Mouse (Mus musculus) heart, postnatal 4 days (tissue): ENCODE results near the gene Poldip3. TPM values are rescaled to one million over a fixed set of nuclear protein-coding genes. Genes with fewer than 3 reads are reported as not detected.
A peak's percentile ranks its signal among the peaks of the same experiment; 100 is the strongest.

Experiments used
- DNase-seq: peaks from one replicate; pipeline ENCODE4 v3.0.0; 2021
- total RNA-seq, 2 experiments: library from RNA; stranded (reverse); gene quantifications; 2 replicates each; pipeline ENCODE4 v1.2.3; 2021

Gene Poldip3
- 10 to 100 TPM; 52.6 to 58.4 TPM for total RNA-seq

DNA sequence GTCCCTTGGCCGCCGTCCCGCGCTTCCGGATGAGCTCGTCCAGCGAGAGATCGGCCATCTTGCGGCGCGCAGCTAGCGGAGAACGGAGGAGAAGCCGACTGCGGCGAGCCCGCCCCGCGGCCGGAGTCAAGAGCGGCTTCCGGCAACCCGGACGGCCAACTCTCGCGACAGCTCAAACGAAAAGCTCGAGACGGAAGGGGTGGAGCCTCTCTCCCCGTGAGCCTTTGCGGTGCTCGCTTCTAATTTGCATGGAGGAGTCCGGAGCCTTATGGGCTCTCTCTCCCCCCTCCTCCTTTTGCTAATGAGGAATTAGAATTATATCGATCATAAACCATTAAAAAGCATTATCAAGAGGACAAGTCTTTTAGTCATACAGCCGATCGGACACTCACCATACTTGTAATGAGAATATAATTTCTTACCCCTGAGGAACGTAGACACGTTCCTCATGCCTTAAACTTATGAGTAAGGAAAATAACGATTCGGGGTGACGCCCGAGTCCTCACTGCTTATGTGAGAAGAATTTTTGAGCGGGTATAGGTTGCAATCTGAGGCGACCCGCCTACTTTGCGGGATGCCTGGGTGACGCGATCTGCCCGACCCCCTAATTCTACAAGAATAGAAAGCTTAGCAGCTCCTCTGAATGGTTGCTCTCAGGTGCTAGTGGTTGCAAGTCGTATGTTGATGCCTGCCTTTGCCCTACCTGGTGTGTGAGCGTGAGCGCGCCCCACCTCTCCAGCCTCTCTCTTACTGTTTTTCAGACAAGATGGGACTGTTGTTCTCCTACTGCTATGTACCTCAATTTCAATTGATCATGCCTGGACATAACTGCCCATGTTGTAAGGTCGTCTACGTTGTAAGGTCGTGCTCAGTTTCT is at the start of gene Poldip3:
Gene Poldip3, minus strand, starts transcription at position 189 of the 877 bp plus-strand sequence.
- peak; percentile 99 for DNase-seq

DNA sequence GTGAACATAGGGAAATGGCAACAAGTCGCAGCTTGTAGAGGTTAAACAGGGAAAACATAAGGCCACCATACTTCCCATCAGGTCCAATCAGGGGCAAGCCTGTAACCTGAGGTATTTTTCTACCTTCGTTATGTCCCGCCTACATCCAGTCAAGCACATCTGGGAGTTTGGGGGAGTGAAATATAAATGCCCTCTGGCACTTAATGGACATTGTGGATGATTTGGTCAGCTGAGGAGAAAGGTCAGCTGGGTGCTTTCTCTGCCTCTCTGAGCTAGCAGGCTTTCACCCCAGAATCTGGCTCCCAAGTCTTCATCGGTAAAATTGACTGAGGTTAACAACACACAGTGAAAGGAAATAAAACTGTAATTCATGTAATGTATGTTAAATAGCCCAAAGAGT is 44.2 kb upstream of the Poldip3 start:
- no peak for DNase-seq

DNA sequence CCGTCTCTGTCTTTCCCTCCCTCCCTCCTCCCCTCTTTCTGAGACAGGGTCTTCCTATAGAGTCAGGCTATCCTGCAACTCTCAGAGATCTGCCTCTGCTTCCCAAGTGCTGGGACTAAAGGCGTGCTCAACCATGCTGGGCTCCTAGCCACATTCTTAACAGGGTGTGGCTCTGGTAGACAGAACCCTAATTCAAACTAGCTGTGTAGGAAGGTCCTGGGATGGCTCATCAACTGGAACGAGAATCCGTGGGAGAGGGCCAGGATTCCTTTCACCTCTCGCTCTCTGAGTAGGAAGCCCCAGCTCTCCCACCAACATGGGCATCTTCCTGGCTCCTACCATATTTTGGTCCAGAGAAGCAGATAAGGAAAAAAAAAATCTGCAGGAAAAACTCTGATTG is 33.2 kb upstream of the Poldip3 start:
- DNase-seq = no peak

DNA sequence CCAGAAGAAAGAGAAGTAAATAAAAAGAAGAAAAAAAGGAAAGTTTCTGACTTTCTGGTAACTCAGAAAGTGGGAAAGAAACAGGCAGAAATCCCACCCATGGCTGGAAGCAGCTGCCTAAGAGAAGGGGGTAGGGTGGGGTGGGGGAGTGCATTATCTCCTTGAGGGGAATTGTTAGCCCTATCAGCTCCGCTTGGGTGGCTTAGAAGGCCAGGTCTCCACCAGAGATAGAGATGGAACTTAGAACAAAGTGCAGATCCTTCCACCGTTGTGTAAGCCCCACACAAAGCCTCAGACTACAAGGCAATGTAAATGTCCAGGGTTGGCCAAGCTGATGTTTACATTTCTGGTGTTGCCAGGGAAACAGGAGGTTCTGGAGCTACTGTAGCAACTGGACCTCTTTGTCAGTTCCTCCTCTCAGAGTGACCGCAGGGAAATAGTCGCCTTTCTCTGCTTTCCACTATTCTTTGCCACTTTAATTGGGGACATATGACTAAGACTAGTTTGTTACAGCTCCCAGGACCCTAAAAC is 32.7 kb upstream of the Poldip3 start:
- DNase-seq = no peak

DNA sequence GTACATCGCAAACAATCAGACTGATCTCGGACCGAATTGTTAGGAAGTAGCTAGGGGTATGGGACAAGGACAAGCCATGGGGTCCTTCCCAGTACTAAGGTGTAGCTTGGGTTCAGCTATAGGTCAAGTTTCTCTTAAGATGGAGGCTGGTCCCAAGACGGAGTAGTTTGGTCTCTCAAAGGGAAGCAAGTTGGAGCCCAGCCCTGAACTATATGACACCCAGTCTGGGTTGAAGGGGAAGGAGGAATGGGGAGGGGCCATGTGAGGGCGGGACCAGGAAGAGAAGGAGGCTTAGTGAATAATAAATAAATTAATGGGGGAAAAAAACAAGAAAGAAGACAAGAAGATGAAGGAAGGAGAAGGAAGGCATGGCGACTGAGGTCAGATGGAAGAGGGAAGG is 30.8 kb upstream of the Poldip3 start:
- DNase-seq = no peak

DNA sequence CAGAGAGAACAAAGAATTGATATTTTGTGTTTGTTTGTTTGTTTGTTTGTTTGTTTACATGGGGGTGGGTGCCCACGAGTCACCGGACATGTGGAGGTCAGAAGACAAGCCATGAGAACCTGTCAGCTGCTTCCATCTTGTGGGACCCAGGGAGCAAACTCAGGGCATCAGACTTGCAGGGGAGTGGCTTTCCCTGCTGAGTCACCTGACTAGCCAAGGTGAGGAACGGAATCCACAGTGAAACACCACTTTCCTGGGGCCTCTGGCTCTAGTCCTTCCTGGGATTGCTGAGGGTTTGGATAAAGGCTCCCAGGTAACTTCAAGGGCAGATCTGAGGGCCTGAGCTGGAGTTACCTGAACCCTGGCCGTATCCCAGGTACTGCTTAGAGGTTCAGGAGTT is 27.5 kb upstream of the Poldip3 start:
- DNase-seq = no peak

DNA sequence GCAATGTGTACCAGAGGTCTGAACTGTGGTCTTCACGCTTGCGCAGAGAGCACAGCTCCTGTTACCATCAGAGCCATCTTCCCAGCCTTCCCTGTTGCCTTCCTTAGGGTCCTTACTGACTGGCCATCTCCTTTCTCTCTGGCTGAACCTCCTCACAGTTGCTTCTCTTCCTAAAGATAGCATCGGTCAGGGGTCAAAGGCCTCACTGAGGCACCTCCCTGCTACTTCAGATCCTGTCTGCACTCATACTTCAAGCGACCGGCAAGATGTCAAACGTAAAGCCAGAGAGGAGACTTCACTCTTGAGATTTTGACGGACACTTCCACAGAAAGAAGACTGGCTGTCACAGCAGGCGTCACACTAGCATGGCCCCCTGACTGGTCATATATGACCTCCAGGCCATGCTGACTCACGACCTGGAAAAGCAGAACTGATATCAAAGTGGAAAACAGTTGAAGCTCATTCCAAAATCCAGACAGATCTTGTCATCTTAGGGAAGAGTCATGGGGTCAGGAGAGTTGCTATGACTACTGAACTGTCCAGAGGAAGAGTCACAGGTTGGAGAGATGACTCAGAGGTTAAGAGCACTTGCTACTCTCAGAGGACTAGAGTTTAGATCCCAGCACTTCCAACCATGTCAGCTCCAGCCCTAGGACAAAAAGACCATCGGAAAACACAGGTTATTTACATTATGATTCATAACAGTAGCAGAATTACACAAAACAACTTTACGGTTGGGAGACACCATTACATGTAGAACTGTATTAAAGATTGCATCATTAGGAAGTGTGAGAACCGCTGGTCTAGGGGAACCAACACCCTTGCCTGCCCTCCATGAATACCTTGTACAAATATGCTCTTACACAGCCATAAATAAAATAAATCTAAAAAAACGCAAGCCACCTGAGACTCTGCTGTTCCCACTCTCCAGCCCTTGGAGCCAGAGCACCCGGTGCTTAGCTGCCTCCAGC is 25.0 kb upstream of the Poldip3 start:
- DNase-seq = no peak

DNA sequence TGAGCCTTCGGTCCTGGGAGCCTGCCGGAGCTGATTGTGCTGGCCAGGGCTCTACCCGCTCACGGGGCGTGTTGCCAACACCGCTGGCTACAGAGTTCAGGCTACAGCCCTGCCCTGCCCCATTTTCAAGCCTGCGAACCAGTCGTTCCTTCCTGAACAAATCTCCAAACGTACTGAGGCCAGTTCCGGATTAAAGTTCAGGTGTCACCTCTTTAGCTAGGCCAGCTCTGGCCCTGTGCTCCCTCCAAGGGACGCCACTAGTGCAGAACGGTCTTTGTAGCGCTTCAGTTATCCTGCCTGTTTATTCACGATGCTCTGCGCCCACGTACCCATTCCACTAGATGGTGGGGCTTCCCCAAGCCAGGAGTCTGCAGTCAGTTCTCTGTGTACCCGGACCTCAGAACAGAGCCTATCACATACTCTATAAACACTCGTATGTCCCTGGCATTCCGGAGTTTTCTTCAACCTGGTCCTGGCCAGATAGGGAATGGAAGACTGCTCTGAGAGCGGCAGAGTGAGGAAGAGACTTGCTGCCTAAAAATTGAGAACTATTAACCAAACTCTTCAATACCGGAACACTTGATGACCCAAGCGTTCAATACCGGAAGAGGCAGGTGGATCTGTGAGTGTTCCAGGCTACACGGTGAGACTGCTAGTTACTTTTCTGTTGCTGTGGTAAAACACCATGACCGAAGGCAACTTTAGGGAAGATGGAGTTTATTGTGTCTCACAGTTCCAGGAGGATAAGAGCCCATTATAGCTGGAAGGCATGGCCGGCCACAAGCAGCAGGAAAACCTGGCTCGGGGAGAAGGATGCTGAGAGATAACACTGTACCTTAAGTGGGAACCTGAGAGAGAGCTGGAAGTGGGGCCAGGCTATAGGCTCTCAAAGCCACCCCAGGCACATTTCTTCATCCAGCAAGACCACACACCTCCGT is 23.6 kb upstream of the Poldip3 start, which contains the start of gene Cyb5r3:
Gene Cyb5r3, minus strand, starts transcription at position 101 of the 938 bp plus-strand sequence.
- no peak for DNase-seq

DNA sequence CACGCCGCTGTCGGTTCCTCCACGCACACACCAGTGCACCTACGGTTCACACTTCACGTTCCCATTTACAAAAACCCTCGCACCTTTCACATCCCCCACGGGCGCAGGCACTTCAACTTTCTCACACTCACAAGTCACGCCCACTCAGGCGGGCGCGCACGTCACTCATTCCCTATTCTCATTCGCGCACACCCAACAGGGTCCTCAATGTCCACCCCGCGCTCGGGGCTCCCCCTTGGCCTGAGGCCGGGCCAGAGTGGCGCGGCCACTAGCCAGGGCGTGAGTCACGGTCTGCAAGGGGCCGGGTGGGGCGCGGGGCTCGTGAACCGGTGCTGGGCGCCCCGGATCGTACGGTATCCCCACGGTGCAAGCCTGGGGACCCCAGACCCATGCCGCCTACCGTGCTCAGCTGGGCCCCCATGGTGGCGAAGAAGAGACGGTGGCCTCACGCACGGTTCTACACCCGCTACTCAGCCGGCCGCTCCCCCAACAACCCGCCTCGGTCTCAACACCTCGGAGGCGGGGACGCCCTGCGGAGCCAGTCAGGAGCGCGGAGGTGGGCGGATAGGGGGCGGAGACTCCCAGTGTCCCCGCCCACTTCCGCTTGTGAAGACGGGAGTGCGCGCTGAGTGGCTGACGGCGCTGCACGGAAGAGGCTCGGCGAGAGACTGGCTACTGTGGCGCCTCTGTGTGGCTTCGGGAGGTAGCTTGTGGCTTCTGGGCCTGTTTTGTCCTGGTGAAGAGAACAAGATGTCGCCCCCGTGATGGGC is 22.7 kb upstream of the Poldip3 start:
- DNase-seq = peak; percentile 97

DNA sequence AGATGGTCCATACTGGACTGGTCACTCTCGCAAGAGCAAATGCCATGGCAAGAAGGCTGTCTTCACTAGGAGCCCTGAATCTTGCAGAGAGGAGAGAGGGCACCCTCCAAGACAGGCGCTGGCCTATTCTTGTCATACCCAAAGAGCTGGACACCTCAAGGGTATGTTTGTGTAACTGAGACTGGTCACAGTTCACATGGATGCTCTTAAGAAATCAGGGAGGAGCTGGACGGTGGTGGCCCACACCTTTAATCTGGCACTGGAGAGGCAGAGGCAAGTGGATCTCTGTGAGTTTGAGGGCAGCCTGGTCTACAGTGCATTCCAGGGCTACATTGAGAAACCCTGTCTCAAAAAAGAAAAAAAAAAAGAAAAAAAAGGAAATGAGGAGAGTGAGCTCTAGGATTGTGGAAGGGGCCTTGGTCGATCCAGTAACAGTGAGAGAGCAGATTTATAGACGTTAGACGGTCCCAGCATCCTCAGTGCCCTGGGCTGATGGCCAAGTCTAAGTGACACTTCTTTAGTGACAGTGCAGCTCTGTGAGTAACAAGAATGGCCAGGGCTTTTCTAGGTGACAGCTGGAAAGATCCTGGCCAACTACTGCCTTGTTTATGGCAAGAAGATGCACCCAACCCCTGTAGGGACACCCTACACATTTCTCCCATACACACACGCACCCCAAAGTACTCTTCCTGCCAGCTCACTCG is 21.9 kb upstream of the Poldip3 start:
- DNase-seq = peak; percentile 54

DNA sequence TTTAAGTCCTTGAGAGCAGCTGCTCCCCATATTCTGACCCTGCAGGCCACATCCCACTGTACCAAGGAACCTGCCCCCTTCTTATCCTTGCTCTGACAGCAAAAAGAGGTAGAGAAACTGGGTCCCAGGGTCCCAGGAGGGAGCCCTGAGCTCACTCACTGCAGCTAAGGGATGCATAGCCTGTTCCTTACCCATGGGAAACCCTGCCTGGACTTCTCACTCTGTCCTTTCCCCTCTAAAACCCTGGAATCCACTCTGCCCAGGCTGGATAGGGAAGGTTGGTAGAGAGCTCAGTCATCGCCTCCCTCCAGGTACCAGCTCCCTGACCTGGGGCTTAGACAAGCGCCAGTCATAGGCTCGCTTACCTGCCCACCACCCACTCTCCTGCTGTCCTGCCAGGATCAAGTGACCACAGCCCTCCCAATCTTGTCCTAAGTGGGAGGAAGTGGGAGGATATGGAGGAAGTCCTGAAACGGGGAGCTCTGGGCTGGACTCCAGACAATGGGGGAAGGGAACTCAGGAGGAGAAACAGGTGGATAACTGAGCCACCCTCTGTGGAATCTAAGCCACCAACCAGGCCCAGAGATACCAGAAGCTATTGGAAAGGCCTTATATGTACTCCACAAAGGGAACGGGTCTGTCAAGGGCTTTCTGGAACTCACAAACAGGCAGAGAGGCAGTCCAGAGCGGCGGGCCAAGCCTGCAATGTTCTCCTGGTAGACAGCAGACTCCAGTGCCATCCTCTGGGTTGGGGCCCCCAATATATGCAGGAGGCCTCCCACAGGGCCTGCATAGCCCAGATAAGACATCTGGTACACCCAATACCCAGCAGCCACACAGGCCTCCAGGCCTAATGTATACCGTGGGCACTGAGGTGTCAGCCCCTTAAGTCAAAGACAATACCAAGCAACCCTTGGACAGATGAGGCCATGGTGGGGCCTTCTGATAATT is 20.9 kb upstream of the Poldip3 start:
- DNase-seq = peak; percentile 54

DNA sequence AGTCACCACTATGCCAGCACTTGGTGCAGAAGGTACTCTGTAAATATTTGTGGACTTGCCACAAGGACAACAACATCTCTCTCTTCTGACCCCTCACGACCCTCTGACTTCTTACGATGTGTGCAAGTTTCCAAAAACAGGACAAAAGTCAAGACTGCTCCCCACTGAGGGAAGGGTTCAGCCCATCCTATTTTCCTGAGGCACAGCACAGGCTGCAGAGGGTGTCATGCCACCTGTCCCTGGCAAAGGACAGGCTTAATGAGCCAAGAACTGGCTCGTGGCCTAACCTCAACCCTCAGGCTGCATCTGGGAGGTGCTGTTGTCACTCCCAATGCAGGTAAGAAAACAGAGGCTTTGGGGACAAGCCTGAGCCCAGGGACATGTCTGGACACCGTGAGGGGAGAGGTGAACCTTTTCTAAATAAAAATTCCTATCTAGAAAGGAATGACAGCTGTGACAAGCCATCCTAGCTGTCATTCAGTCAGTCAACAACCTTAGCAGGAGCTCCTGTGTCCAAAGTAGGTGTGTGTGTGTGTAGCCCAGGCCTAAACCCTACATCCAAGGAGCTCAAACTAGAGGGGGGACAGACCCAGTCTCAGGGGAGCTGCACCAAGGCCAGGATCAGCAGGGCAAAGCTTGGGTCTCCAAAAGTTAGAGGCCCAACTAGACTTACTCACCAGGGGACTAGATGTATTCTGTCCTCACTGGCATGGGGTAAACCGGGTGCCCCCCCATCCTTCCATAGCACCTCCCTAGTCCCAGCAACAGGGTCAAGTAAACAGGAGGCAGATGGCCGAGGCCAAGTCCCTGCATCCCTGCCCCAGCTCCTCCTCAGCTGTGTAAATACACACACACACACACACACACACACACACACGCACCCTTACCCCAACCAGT is 19.9 kb upstream of the Poldip3 start:
- DNase-seq = no peak

DNA sequence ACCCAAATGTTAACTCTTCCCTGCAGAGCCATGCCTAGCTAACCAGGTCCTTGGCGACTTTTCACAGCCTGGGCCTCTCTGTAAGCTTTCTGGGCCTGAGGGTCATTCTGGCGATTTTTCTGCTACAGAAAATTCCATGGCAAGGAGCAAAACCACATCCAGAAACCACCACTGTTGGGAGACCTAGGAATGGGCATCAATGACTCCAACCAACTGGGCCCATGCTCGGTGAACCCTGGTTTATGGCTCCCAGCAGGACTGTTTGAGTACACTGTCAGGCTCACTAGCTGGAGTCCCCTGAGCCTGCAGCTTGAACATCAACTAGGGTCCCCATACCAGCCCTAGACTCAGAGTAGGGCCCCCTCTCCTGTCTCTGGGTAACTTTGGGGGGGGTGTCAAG is 19.1 kb upstream of the Poldip3 start:
- DNase-seq = no peak

DNA sequence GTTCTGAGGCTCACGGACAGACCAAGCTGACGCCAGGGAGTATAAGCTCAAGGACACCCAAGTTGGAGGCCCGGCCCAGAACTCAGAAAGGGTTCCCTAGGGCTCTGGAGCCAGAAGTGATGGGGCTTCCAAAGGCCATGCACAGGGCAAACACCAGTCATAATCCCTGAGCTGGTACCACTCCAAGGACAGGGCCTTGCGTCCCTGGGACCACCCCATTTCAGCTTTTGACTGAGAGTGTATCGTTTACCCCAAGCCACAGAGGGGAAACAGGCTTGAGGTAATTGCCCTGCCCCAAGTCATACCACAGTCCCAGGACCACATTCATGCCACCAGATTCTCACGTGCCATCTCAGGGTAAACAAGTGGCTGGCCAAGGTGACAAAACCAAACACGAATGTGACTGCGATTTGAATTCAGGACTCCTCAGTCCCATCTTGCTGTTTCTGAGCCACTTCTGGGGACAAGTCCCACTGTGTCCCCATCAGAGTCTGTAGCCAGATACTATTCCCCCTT is 18.4 kb upstream of the Poldip3 start:
- DNase-seq = no peak

DNA sequence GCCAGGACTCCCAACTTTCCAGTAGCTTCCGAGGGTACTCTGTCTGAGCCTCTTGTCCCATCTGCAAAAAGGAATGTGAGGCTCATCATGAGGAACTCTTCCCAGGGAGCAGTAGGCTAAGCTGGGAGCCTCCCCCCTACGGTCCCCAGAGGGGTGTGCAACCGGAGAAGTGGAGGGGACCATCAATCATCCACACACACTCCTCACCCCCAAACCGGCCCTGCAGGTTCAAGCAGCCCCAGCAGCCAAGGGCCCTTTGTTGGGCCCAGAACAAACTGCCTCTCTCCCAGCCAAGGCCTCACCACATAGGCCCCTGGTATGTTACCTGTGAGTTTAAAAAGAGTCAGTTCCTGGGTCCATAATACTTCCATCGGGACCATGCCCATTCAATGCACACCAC is 17.9 kb upstream of the Poldip3 start:
- no peak for DNase-seq

DNA sequence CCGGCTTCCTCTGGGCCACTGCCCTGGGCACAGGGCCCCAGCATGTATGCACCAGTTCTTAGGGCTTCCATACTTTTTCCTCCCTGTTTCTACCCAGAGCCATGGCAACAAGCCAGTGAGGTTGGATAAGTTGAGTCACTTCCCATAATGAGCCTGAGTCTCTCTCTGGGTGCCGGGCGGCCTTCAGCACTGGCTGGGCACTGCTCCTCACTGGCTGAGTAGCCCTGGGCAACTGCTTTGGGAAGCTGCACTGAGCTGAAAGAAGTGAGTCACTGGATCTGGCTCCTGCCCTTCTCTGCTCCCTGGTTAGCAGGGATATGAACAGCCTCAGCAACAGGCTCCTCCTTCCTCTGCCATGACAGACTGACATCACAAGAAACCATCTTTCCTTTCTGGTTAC is 17.5 kb upstream of the Poldip3 start:
- DNase-seq = peak; percentile 59

DNA sequence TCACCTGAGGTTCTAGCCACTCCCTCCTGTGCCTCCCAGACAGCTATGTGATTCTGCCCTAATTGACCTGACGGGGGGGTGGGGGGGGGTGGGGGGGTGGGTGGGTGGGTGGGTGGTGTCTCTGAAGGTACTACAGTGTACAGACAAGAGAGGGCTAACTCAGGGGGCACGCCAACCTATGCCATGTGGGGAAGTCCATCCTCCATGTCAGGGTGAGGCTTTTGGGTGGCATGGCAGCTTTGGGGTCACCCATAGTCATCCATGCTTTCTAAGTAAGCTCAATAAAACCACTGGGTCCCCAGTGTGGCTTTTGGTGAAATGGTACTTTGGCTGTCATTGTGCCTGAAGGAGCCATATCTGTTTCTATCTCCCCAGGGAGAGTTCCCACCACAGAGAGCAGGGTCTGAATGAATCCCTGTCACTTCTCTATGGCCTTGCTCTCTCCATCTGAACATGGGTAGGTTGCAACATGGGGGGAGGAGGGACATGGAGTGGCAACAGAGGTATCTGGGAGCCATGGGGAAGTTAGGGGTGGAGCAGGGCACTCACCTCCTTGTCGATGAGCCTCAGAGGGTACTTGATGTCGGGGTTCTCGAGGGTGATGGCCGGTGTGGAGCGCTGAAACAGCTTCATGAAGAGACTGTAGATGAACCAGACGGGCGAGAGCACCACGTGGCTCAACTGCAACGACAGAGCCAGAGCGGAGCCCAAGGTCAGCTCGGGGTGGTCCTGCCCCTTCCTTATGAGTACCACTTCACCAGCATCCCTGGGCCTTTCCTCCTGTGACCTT is 16.5 kb upstream of the Poldip3 start:
- no peak for DNase-seq
